Mouse (Mus musculus): Measurements from ENCODE around the gene Tlr13. TPM values are rescaled to one million over a fixed set of nuclear protein-coding genes. Genes with fewer than 3 reads are reported as not detected.
"Not testable (repeated sequence)": the region's sequence is repeated elsewhere in the genome, so short reads cannot be mapped to it uniquely, and the experiment has no call there.

Gene Tlr13
- polyA plus RNA-seq, 1 experiment from 2014 or later, result 0.17 TPM

- peak overlapping the region; percentile 53 for H3K4me3 ChIP-seq (replicated peaks)
- peaks cover 15% of the 10 kb centered on the region for H3K4me1 ChIP-seq
- 0 out of 2 replicates have a peak, but pooled peaks cover 2% of the 10 kb centered on the region for H3K27me3 ChIP-seq
- H3K9me3 ChIP-seq, result no peaks in the 10 kb centered on the region
- 0 out of 2 replicates have a peak, but pooled peaks cover 4% of the 10 kb centered on the region for H3K36me3 ChIP-seq (replicated peaks)
- WGBS, result 56% methylated on average over 5 of the region's 5 CpGs
- H3K9ac ChIP-seq, result no peak overlapping the region
- H3K4me2 ChIP-seq, result peak overlapping the region; percentile 58
- no peak overlapping the region for H3K27ac ChIP-seq
- ATAC-seq (ENCODE audit: low FRiP score), result no peak
Measured at GRCm38 (mm10) chrX:106189356-106189755, 46.4 kb downstream of the Tlr13 start.

GRCm38 (mm10) chrX:106190091-106190490, 47.1 kb downstream of the Tlr13 start:
- WGBS, result 53% methylated on average over 4 of the region's 4 CpGs
- peak overlapping the region; percentile 58 for H3K4me2 ChIP-seq
- no peaks in the 10 kb centered on the region for H3K9me3 ChIP-seq
- H3K27me3 ChIP-seq, result 0 out of 2 replicates have a peak, but pooled peaks cover 2% of the 10 kb centered on the region
- H3K4me3 ChIP-seq (replicated peaks), result no peak overlapping the region
- H3K9ac ChIP-seq, result no peak overlapping the region
- no peak overlapping the region for H3K27ac ChIP-seq
- H3K36me3 ChIP-seq (replicated peaks), result peaks cover 8% of the 10 kb centered on the region; the same call in 1 of the 2 replicates
- H3K4me1 ChIP-seq, result peaks cover 15% of the 10 kb centered on the region
- ATAC-seq (ENCODE audit: low FRiP score), result no peak

- H3K4me2 ChIP-seq; H3K9ac ChIP-seq; H3K9me3 ChIP-seq; H3K4me3 ChIP-seq (replicated peaks); H3K27me3 ChIP-seq; H3K27ac ChIP-seq; H3K4me1 ChIP-seq; ATAC-seq (ENCODE audit: low FRiP score): not testable (repeated sequence)
- H3K36me3 ChIP-seq (replicated peaks), result peaks cover 30% of the 10 kb centered on the region
- 94% methylated on average over 6 of the region's 6 CpGs for WGBS
Measured at GRCm38 (mm10) chrX:106194361-106194760, 51.4 kb downstream of the Tlr13 start.

- Histone ChIP-seq H3K4me2 (no peak overlapping the region), H3K9ac (no peak overlapping the region), H3K36me3 (replicated peaks) (peaks cover 42% of the 10 kb centered on the region), H3K27ac (no peak overlapping the region), H3K4me1 (no peaks in the 10 kb centered on the region), H3K27me3 (0 out of 2 replicates have a peak, but pooled peaks cover 2% of the 10 kb centered on the region), H3K4me3 (replicated peaks) (no peak overlapping the region), H3K9me3 (no peaks in the 10 kb centered on the region)
- ATAC-seq (ENCODE audit: low FRiP score), result no peak
- 71% methylated on average over 5 of the region's 5 CpGs for WGBS
Measured at GRCm38 (mm10) chrX:106197308-106197707, 54.3 kb downstream of the Tlr13 start.

- WGBS, result 84% methylated on average over 5 of the region's 5 CpGs
- no peak overlapping the region for H3K27ac ChIP-seq
- H3K4me2 ChIP-seq, result no peak overlapping the region
- no peaks in the 10 kb centered on the region for H3K27me3 ChIP-seq
- no peak overlapping the region for H3K9ac ChIP-seq
- no peaks in the 10 kb centered on the region for H3K4me1 ChIP-seq
- no peak overlapping the region for H3K4me3 ChIP-seq (replicated peaks)
- no peaks in the 10 kb centered on the region for H3K9me3 ChIP-seq
- H3K36me3 ChIP-seq (replicated peaks), result peaks cover 46% of the 10 kb centered on the region
- ATAC-seq (ENCODE audit: low FRiP score), result no peak
Measured at GRCm38 (mm10) chrX:106198904-106199303, 55.9 kb downstream of the Tlr13 start.

- Histone ChIP-seq H3K36me3 (replicated peaks) (no peaks in the 10 kb centered on the region), H3K4me3 (replicated peaks) (no peak overlapping the region), H3K9ac (no peak overlapping the region), H3K27me3 (no peaks in the 10 kb centered on the region), H3K9me3 (no peaks in the 10 kb centered on the region), H3K4me2 (no peak overlapping the region), H3K27ac (no peak overlapping the region), H3K4me1 (no peaks in the 10 kb centered on the region)
- ATAC-seq (ENCODE audit: low FRiP score), result no peak
- 69% methylated on average over 2 of the region's 2 CpGs for WGBS
Measured at GRCm38 (mm10) chrX:106209100-106209499, 66.1 kb downstream of the Tlr13 start.

Other genes starting within 250 kb of the Tlr13 start
- 245 and 253 TPM in 2 replicates for gene Atrx, start 213.8 kb upstream of the Tlr13 start, polyA plus RNA-seq (2016; fragmentation: Nextera tagmentation; extraction: Ambion mirVana)
- gene Magt1, start 131.3 kb upstream of the Tlr13 start, polyA plus RNA-seq (2016; fragmentation: Nextera tagmentation; extraction: Ambion mirVana), result 33.5 and 38.3 TPM in 2 replicates
- 284 and 287 TPM in 2 replicates for gene Cox7b, start 127.5 kb upstream of the Tlr13 start, polyA plus RNA-seq (2016; fragmentation: Nextera tagmentation; extraction: Ambion mirVana)
- gene Atp7a, start 115.9 kb upstream of the Tlr13 start, polyA plus RNA-seq (2016; fragmentation: Nextera tagmentation; extraction: Ambion mirVana), result 24.8 and 25.0 TPM in 2 replicates
- gene Pgk1, start 43.9 kb downstream of the Tlr13 start, polyA plus RNA-seq (2016; fragmentation: Nextera tagmentation; extraction: Ambion mirVana), result 369 and 371 TPM in 2 replicates
- 14.2 and 14.8 TPM in 2 replicates for gene Taf9b, start 78.0 kb downstream of the Tlr13 start, polyA plus RNA-seq (2016; fragmentation: Nextera tagmentation; extraction: Ambion mirVana)
- gene Fnd3c2, start 112.2 kb downstream of the Tlr13 start, polyA plus RNA-seq (2016; fragmentation: Nextera tagmentation; extraction: Ambion mirVana), result not detected in 2 replicates